Mouse (Mus musculus) bone marrow macrophage, adult 2 months (primary cell): Measurements from ENCODE around the gene Ndufb10.

Experiments
- CTCF ChIP-seq: IDR thresholded peaks from 2 replicates; pipeline ENCODE4 v1.5.1; 2012; ENCODE audit warnings: low read depth, mild to moderate bottlenecking, low read length, moderate library complexity
- POLR2A ChIP-seq: IDR thresholded peaks from 2 replicates; pipeline ENCODE4 v1.6.1; 2012; ENCODE audit warnings: mild to moderate bottlenecking, low read depth, low read length, borderline replicate concordance

DNA sequence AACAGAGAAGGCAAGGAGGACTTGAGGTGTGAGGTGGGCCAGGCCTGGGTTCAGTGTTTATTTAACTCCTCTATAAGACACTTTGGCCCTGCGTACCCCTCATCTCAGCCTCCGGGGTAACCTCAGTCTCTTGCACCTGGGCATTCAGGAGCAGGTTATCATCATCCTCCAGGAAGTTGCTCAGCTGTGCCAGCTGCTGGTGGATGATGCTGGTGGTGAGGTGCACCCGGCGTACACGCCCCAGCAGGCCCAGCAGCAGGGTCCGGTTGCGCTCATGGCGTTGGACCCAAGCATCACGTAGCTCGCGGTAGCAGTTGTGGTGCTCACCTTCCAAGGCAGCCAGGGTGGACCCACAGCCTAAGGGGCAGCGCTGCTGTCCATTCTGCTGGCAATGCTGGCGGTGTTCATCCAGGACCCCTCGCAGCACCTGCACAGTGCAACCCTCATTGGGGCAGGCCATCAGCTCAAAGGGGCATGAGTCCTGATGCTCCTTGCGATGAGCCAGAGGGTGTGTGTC, 8.1 kb downstream of the Ndufb10 start:
- TF ChIP-seq POLR2A (no peak), CTCF (no peak)
